In genomic region chr17:64193055-64193454, GRCm38 (mm10) we compare ENCODE assay signal across 29 mouse cellular contexts.
DNase-seq lines count a peak whose midpoint lies in the region; ATAC-seq and TF ChIP-seq lines count a peak whose summit lies in the region.
"Had no signal": no experiment of that assay in that cellular context is flagged by ENCODE, and none has a peak within 500 bp of the region (broad histone marks: within the 10 kb centered on the region; RNA-seq: fewer than 3 reads in every experiment).

No protein-coding gene starts in this region.

- H3K36me3 ChIP-seq in heart, postnatal 0 days (replicated peaks; ENCODE audit: control insufficient read depth, insufficient read depth, low read length): no peaks in the 10 kb centered on the region
- no peaks in the 10 kb centered on the region for H3K36me3 ChIP-seq in midbrain, embryonic 11.5 days (ENCODE audit: control insufficient read depth, insufficient read depth, low read length)
- no peaks in the 10 kb centered on the region for H3K36me3 ChIP-seq in limb, embryonic 10.5 days
- H3K36me3 ChIP-seq: embryonic facial prominence, embryonic 12.5 days; embryonic facial prominence, embryonic 15.5 days; forebrain, embryonic 10.5 days; heart, embryonic 10.5 days; heart, embryonic 13.5 days; hindbrain, embryonic 10.5 days; hindbrain, embryonic 13.5 days; intestine, embryonic 15.5 days had no signal

- DNase-seq in heart, postnatal 0 days (ENCODE audit: low spot score): no peak
- DNase-seq in heart, postnatal 36 days: no peak
- peak; percentile 78 for DNase-seq in NIH3T3 (ENCODE audit: low read depth)
- DNase-seq in urinary bladder, postnatal 4 days (ENCODE audit: low spot score in 2 of 2): no peak
- DNase-seq in midbrain, embryonic 11.5 days (ENCODE audit: low spot score, missing footprints): no peak
- no peak for DNase-seq in kidney, postnatal 36 days
- DNase-seq in limb, embryonic 10.5 days (ENCODE audit: low spot score): no peak
- DNase-seq: adrenal gland, postnatal 10 days; adrenal gland, postnatal 36 days; cerebellum, adult 18-20 months; cerebellum, adult 9-11 months; cerebellum, postnatal 25 days; gastrocnemius, postnatal 10 days; gastrocnemius, postnatal 36 days; heart, adult 2 months had no signal

- WGBS in heart, postnatal 0 days: 67% methylated on average over 6 of the region's 6 CpGs
- 94% methylated on average over 6 of the region's 6 CpGs for WGBS in midbrain, embryonic 11.5 days
- WGBS in limb, embryonic 10.5 days: 95% methylated on average over 6 of the region's 6 CpGs

- H3K4me2 ChIP-seq in heart, postnatal 0 days (ENCODE audit: low read depth, low read length): no peak overlapping the region
- no peak overlapping the region for H3K4me2 ChIP-seq in midbrain, embryonic 11.5 days
- H3K4me2 ChIP-seq: embryonic facial prominence, embryonic 12.5 days; embryonic facial prominence, embryonic 15.5 days; forebrain, embryonic 13.5 days; heart, embryonic 13.5 days; hindbrain, embryonic 13.5 days; intestine, embryonic 15.5 days had no signal

- H3K27me3 ChIP-seq in heart, postnatal 0 days (ENCODE audit: control insufficient read depth, insufficient read depth, low read length): no peaks in the 10 kb centered on the region
- no peaks in the 10 kb centered on the region for H3K27me3 ChIP-seq in midbrain, embryonic 11.5 days (ENCODE audit: control insufficient read depth, insufficient read depth, low read length)
- H3K27me3 ChIP-seq in limb, embryonic 10.5 days (ENCODE audit: low read depth, poor library complexity, severe bottlenecking): no peaks in the 10 kb centered on the region
- H3K27me3 ChIP-seq: embryonic facial prominence, embryonic 12.5 days; embryonic facial prominence, embryonic 15.5 days; forebrain, embryonic 13.5 days; heart, embryonic 13.5 days; hindbrain, embryonic 13.5 days; intestine, embryonic 15.5 days had no signal

- no peak for TF ChIP-seq POLR2A in embryonic fibroblast, embryonic 13.5 days (IDR thresholded peaks at IDR 0.05; ENCODE audit: low read depth, low read length)

- ATAC-seq in heart, postnatal 0 days (ENCODE audit: insufficient read depth, low read depth): peak; percentile 24; the same call in 1 of the 2 replicates
- ATAC-seq in midbrain, embryonic 11.5 days (ENCODE audit: low FRiP score): no peak
- ATAC-seq: activated CD4-positive, CD25-positive, alpha-beta regulatory T cell, adult 4 months; forebrain, embryonic 13.5 days; forebrain, embryonic 16.5 days; hindbrain, embryonic 16.5 days; intestine, embryonic 15.5 days had no signal

- no peak for TF ChIP-seq EP300 in heart, postnatal 0 days (IDR thresholded peaks at IDR 0.05; ENCODE audit: low read depth)

- intact Hi-C loops in heart, postnatal 36 days (cut with DNase I): no loop called here

- no peak overlapping the region for H3K27ac ChIP-seq in heart, postnatal 0 days (ENCODE audit: low read depth)
- H3K27ac ChIP-seq in embryonic fibroblast, embryonic 13.5 days (ENCODE audit: insufficient read depth, low read length): peak overlapping the region; percentile 78
- H3K27ac ChIP-seq in midbrain, embryonic 11.5 days (ENCODE audit: low read depth, low read length): no peak overlapping the region
- no peak overlapping the region for H3K27ac ChIP-seq in limb, embryonic 10.5 days
- H3K27ac ChIP-seq: embryonic facial prominence, embryonic 12.5 days; embryonic facial prominence, embryonic 15.5 days; forebrain, embryonic 10.5 days; forebrain, embryonic 13.5 days; heart, adult 2 months; heart, embryonic 10.5 days; heart, embryonic 13.5 days; hindbrain, embryonic 10.5 days; hindbrain, embryonic 13.5 days; intestine, embryonic 15.5 days had no signal

- no peaks in the 10 kb centered on the region for H3K4me1 ChIP-seq in heart, postnatal 0 days (ENCODE audit: control insufficient read depth, insufficient read depth)
- H3K4me1 ChIP-seq in embryonic fibroblast, embryonic 13.5 days (ENCODE audit: control insufficient read depth, insufficient read depth, low read length): no peaks in the 10 kb centered on the region
- no peaks in the 10 kb centered on the region for H3K4me1 ChIP-seq in midbrain, embryonic 11.5 days (ENCODE audit: control insufficient read depth, insufficient read depth, low read length)
- no peaks in the 10 kb centered on the region for H3K4me1 ChIP-seq in limb, embryonic 10.5 days
- H3K4me1 ChIP-seq: embryonic facial prominence, embryonic 12.5 days; embryonic facial prominence, embryonic 15.5 days; forebrain, embryonic 10.5 days; forebrain, embryonic 13.5 days; heart, embryonic 10.5 days; heart, embryonic 13.5 days; hindbrain, embryonic 10.5 days; intestine, embryonic 15.5 days had no signal

- no peaks in the 10 kb centered on the region for H3K9me3 ChIP-seq in heart, postnatal 0 days (replicated peaks; ENCODE audit: control insufficient read depth, low read length)
- H3K9me3 ChIP-seq in midbrain, embryonic 11.5 days (ENCODE audit: control insufficient read depth, low read length): no peaks in the 10 kb centered on the region
- no peaks in the 10 kb centered on the region for H3K9me3 ChIP-seq in limb, embryonic 10.5 days (replicated peaks)
- H3K9me3 ChIP-seq: embryonic facial prominence, embryonic 12.5 days; embryonic facial prominence, embryonic 15.5 days; forebrain, embryonic 10.5 days; forebrain, embryonic 13.5 days; heart, embryonic 10.5 days; heart, embryonic 13.5 days; hindbrain, embryonic 10.5 days; hindbrain, embryonic 13.5 days; intestine, embryonic 15.5 days had no signal

- no peak overlapping the region for H3K4me3 ChIP-seq in heart, postnatal 0 days (ENCODE audit: low read depth, low read length)
- no peak overlapping the region for H3K4me3 ChIP-seq in embryonic fibroblast, embryonic 13.5 days (ENCODE audit: insufficient read depth, low read length)
- H3K4me3 ChIP-seq in midbrain, embryonic 11.5 days (ENCODE audit: low read depth, low read length): no peak overlapping the region
- H3K4me3 ChIP-seq in limb, embryonic 10.5 days: no peak overlapping the region
- H3K4me3 ChIP-seq: embryonic facial prominence, embryonic 12.5 days; embryonic facial prominence, embryonic 15.5 days; erythroblast, embryonic 14.5 days; forebrain, embryonic 10.5 days; forebrain, embryonic 13.5 days; heart, adult 2 months; heart, embryonic 10.5 days; heart, embryonic 13.5 days; hindbrain, embryonic 10.5 days; hindbrain, embryonic 13.5 days; intestine, embryonic 15.5 days had no signal

- no peak overlapping the region for H3K9ac ChIP-seq in heart, postnatal 0 days (replicated peaks; ENCODE audit: low read depth, low read length)
- H3K9ac ChIP-seq in midbrain, embryonic 11.5 days (ENCODE audit: low read length): no peak overlapping the region
- H3K9ac ChIP-seq: embryonic facial prominence, embryonic 12.5 days; embryonic facial prominence, embryonic 15.5 days; forebrain, embryonic 13.5 days; heart, embryonic 13.5 days; hindbrain, embryonic 13.5 days; intestine, embryonic 15.5 days had no signal

- TF ChIP-seq CTCF in heart, postnatal 0 days (IDR thresholded peaks at IDR 0.05; ENCODE audit: low read depth): no peak
- no peak for TF ChIP-seq CTCF in embryonic fibroblast, embryonic 13.5 days (IDR thresholded peaks at IDR 0.05; ENCODE audit: borderline replicate concordance, insufficient read depth, low read length)
